Mouse (Mus musculus) right cerebral cortex, postnatal 36 days (tissue): ENCODE measurements around the gene Crtc3.

Source experiments
- DNase-seq, 2 experiments: peaks; one replicate each; pipeline ENCODE4 v3.0.0; 2022; ENCODE audit warnings: low spot score in 2 of 2, mixed read lengths in 1 of 2

Gene Crtc3

DNA sequence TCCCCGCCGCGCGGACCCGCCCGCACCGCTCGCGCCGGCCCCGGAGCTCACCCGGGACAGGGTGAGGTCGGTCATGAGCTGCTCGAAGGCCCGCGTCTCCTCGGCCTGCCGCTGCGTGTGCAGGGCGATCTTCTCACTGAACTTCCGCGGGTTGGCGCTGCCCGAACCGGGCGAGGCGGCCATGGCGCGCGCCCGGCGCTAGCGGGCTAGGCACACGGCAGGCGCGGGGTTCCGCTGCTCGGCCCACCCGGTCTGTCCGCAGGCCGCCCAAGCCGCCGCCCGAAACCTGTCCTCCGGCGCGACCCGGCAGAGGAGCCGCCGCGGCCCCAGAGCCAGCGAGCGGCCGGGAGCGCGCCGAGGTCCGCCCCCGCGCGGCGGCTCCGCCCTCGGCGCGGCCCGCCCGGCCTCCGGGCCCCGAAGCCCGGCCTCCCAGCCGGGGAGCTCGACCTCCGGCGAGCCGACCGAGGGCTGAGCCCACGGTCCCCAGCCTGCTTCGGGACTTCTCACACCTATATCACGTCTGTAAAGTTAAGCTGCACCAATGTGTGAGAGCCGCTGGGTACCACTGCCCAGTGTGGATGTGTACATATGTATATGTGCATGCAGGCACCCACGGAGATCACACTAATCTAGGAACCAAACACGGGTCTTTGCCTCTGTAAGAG is at the start of gene Crtc3:
Crtc3 (minus strand) TSS at position 322 of the 665 bp plus-strand sequence.
- peak; percentile 16 to 20 for DNase-seq

DNA sequence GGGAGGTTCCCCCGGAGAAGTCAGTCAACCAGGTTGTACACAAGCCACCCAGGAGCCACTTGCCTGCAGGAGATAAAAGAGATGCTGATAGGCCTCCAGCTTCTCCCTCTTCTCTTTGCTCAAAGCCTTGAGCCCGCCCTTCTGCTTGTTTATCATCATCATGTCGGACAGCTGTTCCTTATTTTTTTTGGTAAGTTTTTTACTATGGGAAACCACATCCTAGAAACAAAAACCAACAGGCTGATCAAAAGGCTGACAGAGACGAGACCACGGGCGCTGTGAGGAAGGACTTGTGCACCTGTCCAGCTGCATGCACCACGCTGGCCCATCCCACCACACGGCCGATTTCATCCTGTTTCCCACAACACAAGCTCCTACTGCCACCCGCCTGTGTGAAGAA is 47.5 kb upstream of the Crtc3 start:
- DNase-seq: no peak

DNA sequence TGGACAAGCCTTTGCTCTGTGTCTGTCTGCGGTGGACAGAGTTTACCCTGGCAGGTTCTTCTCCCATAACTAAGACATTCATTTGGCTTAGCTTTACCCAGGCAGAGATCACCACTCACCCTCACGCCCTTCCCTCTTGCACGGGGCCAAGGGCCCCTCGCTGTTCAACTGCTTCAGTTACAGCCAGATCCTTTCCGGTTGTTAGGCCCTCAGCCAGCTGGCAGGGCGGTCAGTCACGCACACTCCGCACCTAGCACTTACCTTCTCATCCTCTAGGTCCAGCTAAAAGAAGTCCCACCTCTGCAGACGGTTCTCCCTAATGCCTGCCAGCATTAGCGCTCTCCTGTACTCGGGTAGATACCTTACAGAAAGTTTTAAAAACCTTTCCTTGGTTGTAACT is 44.3 kb upstream of the Crtc3 start:
- no peak for DNase-seq

DNA sequence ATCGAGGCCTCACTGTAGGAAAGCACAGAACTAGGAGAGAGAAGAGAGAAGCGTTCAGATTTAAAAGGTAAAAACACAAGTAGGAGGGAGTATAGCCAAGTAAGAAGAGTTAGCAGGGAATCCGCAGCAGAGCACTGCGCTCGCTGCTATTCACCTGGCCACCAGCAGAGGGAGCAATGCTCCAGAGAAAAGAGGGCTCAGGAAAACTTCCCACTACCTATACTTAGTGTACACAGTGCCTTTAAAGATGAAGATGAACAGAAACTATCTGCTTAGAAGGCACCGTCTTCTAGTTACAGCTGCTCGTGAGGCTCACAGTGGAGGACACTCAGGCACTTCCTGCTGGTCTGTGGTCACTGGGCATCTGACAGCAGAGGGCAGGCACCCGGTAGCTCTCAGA is 41.0 kb upstream of the Crtc3 start:
- peak in 1 of 2 experiments; percentile 52 for DNase-seq

DNA sequence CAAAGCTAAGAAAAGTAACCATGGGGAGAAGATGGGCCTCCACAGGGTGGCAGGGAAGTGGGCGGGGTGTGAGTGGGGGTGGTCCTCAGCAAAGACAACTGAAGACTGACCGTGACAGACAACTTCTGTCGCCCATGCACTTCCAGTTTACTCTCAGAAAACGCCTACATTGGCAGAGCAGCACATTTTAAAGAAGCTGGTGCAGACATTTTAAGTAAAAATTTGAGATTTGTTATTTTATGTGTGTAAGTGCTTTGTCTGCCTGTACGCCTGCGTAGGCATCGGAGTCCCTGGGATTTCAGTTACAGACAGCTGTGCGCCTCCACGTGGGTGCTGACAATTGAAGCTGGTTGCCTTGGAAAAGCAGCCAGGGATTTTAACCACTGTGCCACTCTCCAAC is 32.4 kb upstream of the Crtc3 start:
- DNase-seq: peak; percentile 70 to 80

DNA sequence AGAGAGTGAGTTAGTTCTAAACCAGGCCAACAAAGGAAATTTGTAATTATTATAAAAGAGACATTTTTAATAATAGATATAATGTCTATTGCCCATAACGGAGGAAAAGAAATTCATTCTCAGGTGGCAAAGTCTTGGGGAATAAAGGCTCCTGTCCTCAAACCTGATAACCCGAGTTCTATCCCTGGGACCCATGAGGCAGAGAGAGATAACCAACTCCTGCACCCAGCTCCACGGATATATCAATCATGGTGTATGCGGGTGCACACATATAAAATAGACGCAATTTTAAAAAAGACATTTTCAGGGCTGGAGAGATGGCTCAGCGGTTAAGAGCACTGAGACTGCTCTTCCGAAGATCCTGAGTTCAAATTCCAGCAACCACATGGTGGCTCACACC is 30.9 kb upstream of the Crtc3 start:
- DNase-seq: no peak

DNA sequence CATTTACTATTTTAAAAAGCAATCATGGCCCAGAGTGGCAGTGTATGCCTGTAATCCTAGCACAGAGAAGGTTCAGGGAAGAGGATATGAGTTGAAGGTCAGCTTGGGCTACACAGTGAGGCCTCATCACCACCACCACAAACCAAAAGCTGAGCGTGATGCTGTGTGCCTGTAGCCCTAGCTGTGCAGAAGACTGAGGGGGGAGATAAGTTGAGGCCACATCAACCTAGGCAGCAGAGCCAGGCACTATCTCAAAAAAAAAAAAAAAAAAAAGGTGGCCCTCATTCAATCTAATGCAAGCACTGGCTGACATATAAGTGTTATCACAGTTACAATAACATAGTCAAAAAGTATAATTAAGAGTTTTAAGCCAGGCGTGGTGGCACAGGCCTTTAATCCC is 30.4 kb upstream of the Crtc3 start:
- DNase-seq: no peak

DNA sequence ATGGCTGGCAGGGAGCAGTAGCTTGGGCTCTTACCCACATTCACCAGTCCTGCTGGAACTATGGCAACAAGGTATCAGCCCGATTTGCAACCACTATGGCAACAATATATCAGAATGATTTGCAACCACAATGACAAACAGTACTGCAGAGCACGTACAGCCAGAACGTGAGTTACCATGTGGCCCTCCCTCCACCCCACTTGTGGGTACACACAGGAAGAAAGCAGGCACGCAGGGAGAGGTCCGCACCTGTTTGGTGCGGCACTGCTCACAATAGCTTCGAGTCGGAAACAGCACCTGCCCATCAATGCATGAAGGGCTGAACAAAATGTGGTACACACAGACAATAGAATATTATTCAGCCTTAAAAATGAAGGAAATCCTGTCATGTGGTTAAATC is 29.8 kb upstream of the Crtc3 start:
- no peak for DNase-seq

DNA sequence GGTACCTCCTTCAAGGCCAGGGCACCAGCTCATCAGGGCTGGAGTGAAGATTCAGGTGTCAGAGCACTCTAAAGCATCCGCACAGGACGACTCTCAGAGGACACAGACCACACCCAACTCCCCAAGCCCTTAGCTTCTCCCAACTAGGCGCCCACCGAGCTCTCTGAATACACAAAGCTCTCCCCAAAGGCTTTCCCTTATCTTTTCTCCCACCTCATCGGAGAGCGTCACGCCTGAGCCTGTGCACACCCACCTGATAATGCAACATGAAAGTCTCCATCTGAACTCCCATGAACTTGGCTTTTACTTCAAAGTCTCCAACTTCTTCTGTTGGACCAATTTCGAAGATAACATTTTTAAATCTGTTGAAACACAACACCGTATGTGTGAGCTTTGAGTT is 28.1 kb upstream of the Crtc3 start:
- DNase-seq: no peak

DNA sequence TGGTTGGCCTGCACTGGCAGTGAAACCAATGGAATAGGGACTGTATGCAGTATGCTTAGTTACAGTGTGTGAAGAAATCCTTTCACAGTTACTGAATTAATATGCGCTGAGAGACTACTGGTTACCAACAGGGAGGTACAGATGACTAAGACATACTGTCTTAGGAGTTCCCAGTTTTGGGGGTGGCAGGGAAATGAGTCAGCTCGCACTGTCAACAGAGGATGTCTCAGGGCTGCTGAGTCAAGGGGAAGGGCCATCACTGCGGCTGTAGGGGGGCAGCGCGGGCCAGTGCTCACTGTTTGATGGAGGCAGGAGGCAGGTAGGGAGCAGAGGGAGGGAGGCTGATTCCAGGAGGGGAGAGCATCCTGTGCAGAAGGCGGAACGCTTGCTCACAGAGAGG is 26.6 kb upstream of the Crtc3 start:
- DNase-seq: peak; percentile 40 to 49

DNA sequence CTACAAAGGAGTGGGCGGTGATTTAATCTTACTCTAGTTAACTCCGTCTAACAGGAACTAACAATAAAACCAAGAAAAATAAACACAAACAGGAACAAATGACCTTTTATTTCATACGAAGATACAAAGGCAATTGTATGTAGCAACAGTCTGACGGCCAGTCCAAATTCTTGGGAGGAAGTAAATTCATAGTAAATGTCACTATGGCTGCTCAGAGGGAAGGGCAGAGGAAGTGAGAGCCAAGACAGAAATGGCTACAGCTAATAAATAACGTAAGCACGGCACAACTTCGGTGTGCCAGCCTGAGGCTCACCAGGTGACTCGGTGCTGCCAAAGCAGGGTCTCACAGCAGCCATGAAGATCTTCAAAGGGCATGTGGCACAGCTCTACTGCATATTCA is 22.8 kb upstream of the Crtc3 start:
- no peak for DNase-seq

DNA sequence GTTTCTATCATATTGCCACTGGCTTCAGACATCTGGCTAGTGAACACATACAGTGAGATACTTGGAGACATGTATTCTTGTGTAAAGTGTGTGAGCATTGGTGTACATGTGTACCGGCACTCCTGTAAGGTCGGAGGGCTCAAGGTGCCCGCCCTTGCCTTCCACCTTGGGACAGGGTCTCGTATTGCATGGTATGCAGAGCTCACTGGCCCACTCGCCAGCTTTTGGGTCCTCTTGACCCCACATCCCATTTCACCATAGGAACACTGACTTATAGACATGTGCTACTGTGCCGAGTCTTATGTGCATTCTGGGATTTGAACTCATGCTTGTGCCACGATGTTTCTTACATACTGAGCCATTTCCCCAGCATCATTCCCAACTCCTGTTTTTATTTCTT is 21.7 kb upstream of the Crtc3 start:
- DNase-seq: no peak

DNA sequence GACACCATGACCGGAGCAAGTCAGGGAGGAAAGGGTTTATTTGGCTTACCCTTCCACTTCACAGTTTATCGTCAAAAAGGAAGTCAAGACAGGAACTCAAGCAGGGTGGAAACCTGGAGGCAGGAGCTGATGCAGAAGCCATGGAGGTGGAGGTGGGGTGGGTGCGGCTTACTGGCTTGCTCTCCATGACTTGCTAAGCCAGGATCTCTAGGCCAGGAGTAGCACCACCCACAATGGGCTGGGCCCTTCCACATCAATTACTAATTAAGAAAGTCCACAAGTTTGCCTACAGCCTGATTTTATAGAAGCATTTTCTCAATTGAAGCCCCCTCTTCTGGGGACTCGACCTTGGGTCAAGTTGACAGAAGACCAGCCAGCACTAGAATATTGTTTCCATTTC is 15.4 kb upstream of the Crtc3 start:
- no peak for DNase-seq

DNA sequence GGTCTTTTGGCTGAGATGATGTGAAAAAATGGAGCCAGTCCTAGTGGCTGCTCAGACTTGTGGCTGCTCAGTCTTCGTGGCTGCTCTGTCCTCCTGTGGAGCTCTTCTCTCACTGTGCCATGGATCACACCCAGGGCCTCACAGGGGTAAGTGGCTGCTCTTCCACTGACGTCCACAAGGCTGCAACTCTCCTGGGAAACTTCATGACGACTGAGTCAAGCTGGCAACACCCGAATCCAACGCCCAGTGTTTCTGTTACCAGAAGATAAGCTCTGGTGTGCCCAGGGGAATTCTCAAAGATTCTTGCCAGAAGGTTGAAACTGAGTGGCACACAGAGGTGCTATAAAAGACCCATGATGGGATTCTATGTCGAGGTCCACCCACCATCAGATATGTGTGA is 13.8 kb upstream of the Crtc3 start:
- no peak for DNase-seq

DNA sequence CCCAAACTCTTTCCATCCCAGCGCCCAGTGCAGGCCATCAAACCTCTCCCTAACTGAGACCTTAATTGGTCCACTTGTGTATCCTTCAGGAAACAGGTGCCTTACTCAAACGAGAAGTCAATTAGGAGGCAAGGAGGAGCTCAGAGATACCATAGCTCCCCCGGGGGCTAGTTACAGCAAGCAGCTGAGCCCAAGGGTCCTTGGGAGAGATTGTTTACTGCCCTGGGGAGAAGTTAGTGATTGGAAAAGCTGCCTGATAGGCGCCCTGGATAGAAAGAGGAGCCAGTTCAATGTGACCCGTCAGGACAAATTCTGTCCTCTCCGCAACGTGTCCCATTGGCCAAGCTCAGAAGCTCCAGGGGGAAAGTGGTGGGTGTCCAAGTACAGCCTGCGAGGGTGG is 11.0 kb upstream of the Crtc3 start:
- DNase-seq: no peak

DNA sequence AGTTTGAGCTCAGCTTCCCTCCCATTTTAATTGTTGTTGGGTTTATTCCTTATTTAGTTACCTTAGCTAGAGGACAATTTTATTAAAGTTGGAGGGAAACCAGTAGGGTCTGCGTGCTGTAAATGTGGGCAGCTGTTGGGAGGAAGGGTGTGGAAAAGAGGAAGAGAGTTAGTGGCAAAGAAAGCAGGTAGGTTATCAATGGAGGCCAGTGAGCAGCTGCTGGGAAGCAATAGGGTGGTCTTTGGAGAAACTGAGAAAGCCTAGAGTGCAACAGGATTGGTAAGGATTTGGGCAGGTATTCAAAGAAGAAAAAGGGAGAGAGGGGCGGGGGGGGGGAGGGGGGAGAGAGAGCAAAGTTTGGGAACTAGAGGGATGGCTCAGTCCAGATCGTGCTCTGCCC is 10.3 kb upstream of the Crtc3 start:
- no peak for DNase-seq

DNA sequence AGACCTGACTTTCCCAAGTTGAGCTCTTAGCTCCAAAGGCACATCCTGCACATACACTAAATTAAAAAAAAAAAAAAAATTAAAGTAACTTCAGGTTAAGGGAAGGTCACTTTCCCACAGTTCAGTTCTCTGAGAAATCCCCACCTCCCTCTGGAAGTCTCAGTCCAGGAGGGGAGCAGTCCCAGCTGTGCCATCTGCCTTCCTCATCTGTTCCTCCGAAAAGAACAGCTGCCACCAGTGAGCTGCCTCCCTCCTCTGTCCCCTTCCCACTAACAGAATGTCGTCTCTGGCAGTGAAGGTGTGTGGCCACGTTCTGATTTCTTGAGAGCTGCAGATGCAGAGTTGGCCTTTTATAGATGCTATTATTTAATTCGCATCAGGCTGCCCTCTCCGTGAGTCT is 9.2 kb upstream of the Crtc3 start:
- DNase-seq: no peak

DNA sequence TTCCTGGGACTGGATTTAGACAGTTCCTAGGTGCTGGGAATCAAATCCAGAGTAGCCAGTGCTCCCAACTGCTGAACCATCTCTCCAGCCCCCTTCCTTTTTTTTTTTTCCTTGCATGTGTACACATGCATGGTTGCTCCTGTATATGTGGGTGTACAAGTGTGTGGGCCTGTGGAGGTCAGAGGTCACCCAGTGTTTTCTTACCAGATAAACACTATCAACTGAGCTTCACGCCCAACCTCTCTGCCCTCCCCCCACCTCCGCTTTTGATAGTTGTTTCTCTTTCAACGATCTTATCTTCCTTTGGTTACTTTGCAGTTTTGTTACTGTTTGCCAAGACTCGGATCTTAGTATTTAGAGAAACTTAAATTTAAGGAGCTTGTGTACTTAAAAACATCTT is 8.2 kb upstream of the Crtc3 start:
- DNase-seq: no peak

DNA sequence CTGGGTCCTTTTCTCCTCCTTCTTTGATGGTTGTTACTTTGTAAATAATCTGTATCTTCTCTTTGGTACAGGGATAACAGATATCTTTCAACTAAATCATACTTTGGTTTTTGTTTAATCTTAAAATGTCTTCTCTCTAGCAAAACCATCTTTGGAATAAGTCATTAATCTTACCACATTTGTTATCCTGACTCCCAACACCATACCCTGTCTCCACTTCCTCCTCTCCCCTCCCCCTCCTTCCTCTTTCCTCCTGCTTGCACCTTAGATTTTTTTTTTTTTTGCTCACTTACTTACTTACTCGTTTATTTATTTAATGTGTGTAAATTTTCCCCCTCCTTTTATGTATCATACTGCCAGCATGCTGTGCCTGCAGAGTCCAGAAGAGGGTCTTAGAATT is 7.7 kb upstream of the Crtc3 start:
- no peak for DNase-seq

DNA sequence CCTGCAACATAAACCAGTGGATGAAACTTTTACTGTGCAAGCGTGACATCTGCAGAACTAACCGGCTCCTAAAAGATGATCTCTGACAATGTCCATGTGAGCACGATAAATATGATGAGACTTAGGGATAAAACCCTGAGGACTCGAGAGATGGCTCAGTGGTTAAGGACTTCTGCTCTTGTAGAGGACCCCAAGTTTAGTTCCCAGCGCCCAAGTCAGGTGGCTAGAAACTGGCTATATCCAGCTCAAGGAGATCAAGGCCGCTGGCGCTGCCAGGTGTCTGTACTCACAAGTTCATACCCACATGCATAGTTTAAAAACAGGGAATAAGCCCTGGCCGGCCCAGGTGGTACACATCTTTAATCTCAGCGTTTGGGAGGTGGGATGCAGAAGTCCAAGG is 3.8 kb upstream of the Crtc3 start:
- DNase-seq: no peak

DNA sequence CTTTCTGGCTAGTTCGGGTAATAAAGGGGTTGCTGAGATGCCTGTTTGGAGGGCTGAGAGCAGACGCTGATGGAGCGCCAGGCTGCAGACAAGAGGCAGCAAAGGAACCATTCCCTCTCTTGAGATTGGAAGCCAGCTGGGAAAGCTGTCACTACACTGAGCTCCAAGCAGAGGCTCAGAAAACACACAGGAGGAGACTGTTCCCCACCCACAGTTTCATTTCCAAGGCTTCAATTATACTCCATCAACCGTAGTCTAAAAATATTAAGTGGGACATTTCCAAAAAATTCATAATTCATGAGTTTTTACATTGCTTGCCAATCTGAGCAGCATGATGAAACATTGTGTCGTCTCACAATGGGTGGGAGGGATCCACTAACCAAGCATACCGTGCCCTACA is 2.5 kb upstream of the Crtc3 start:
- DNase-seq: peak in 1 of 2 experiments; percentile 53

DNA sequence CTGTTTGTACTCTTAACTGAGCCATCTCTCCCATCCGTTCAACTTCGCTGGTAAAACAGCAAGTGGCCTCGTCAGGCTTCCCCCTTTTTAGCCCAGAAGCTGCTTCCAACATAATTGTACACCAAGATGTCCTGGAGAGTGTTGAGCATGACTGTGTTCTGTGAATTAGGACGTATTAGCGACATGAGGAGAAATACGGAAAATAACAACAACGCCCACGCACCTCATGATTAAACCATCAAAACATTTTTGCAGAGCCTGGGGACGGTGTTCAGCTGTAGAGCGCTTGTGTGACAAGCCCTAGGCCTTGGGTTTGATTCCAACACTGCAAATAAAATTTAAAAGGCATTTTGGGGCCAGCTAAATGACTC is 529 bp upstream of the Crtc3 start:
- no peak for DNase-seq

DNA sequence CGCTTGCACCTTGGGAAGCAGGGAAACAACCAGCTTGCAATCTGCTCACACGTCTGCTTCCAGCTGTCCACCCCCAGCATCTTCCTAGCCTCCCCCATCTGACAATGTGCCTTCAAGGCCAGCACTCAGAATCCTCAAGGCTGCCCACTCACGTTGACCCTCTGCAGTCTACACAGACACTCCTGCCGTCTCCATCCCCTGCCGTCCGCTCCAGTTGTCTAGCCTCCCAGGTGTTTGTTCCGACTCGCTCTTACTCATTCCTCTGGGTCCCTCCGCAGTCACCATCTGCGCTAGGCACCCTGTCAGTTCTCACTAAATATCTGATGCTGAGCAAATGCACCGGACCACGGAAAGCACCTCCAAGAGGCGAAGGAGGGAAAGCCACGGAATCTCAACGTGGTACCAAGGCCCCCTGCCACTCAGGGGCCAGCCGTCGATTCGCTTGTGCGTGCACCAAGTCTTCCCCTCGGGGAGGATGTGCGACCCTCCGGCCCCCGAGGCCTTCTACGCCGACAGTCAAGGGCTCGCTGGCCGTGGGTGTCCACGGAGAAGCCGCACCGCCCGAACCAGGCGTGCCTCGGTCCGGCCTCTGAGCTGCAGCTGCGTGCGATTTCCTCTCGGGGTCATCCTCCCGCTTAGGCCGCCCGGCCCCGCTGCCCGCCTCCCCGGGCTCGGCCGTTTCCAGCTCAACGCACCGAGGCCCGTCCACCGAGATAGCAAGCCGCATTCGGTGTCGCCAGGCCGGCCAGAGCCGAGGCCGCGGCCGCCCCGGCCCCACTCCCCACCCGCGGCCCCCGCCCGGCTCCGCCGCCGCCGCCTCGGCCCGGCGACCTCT is 739 bp downstream of the Crtc3 start:
- DNase-seq: peak; percentile 32 to 43

DNA sequence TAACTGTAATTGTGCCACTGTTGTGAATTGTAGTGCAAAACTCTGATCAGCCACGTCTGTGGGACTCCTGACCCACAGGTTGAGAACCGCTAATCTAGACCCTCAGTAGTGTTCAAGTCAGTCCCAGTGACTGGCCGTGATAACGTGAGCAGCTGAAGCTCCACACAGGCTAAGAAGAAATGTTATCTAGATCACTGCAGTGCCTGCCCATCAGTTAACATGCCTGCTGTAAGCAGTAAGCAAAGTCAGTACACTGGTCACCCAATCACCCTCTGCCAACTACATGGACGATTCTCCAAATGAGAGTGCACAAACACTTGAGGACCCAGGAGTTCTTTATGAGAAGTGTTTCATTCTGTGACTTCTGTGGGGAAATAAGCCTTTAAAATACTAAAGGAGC is 3.0 kb downstream of the Crtc3 start:
- DNase-seq: no peak
